10 mouse cellular contexts compared by ENCODE assay signal in the genomic region with DNA sequence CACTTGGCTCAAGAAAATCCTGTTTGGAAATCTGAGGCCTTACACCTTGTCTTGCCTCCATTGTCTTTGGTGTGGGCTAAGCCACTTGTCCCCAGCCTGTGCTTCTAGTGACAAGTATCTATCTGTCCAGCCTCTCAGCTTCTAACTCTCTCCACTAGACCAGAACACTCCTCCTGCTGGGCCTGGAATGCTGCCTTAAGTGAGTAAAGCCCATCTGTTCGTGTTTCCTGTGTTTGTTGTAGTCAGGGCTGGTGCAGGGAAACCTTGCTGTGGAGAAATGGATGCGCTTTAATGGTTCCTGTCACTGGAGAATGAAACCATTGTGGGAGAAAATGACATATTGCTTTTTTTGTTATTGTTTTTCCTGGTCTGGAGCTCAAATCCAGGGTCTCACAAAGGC. TPM values are rescaled to one million over a fixed set of nuclear protein-coding genes. Genes with fewer than 3 reads are reported as not detected.
DNase-seq lines count a peak whose midpoint lies in the region; ATAC-seq and TF ChIP-seq lines count a peak whose summit lies in the region.
"Had no signal": no experiment of that assay in that cellular context is flagged by ENCODE, and none has a peak within 500 bp of the region (broad histone marks: within the 10 kb centered on the region; RNA-seq: fewer than 3 reads in every experiment).

No protein-coding gene starts in this region.

- no peak for TF ChIP-seq POLR2A in kidney, adult 2 months (IDR thresholded peaks at IDR 0.05; ENCODE audit: low read depth, low read length)

- no peaks in the 10 kb centered on the region for H3K27me3 ChIP-seq in lung, embryonic 15.5 days
- H3K27me3 ChIP-seq in kidney, adult 2 months (replicated peaks; ENCODE audit: control insufficient read depth, insufficient read depth, low read length) = no peaks in the 10 kb centered on the region
- H3K27me3 ChIP-seq: liver, embryonic 13.5 days had no signal

- no peak overlapping the region for H3K4me2 ChIP-seq in lung, embryonic 15.5 days
- H3K4me2 ChIP-seq: heart, embryonic 15.5 days; liver, embryonic 13.5 days had no signal

- ATAC-seq in lung, embryonic 15.5 days (ENCODE audit: borderline replicate concordance, extremely low read depth, low FRiP score, low TSS enrichment) = no peak
- no peak for ATAC-seq in activated CD4-positive, CD25-positive, alpha-beta regulatory T cell, adult 4 months

- peaks cover 7% of the 10 kb centered on the region for H3K4me1 ChIP-seq in lung, embryonic 15.5 days
- no peaks in the 10 kb centered on the region for H3K4me1 ChIP-seq in kidney, adult 2 months (ENCODE audit: control insufficient read depth, insufficient read depth, low read length)
- H3K4me1 ChIP-seq: liver, embryonic 13.5 days had no signal

- TF ChIP-seq CTCF in kidney, adult 2 months (conservative IDR thresholded peaks at IDR 0.05; ENCODE audit: insufficient read depth, insufficient read length, low read depth, low read length) = no peak

- no peaks in the 10 kb centered on the region for H3K36me3 ChIP-seq in lung, embryonic 15.5 days
- no peaks in the 10 kb centered on the region for H3K36me3 ChIP-seq in kidney, adult 2 months (ENCODE audit: control insufficient read depth, insufficient read depth, low read length)
- H3K36me3 ChIP-seq: heart, embryonic 15.5 days; liver, embryonic 13.5 days had no signal

- H3K9me3 ChIP-seq in lung, embryonic 15.5 days = no peaks in the 10 kb centered on the region
- H3K9me3 ChIP-seq: heart, embryonic 15.5 days; liver, embryonic 13.5 days had no signal

- no peak overlapping the region for H3K4me3 ChIP-seq in lung, embryonic 15.5 days
- no peak overlapping the region for H3K4me3 ChIP-seq in kidney, adult 2 months (ENCODE audit: insufficient read depth, low read depth, low read length)
- H3K4me3 ChIP-seq: heart, embryonic 15.5 days; liver, embryonic 13.5 days had no signal

- DNase-seq in lung, postnatal 14 days = no peak
- DNase-seq in cerebellum, postnatal 14 days = peak; percentile 85 to 87
- DNase-seq in kidney, adult 2 months = peak; percentile 74
- DNase-seq in mesoderm, embryonic 11.5 days (ENCODE audit: low read depth, low spot score) = peak; percentile 68
- no peak for DNase-seq in gastrocnemius, postnatal 14 days
- DNase-seq in gastrocnemius, adult 8-10 months (ENCODE audit: low spot score in 2 of 2) = no peak
- DNase-seq: liver, embryonic 13.5 days had no signal

- H3K27ac ChIP-seq in lung, embryonic 15.5 days = peak overlapping the region; percentile 68; the same call in 1 of the 2 replicates
- no peak overlapping the region; the same call in 1 of the 2 replicates for H3K27ac ChIP-seq in kidney, adult 2 months (ENCODE audit: insufficient read depth, low read depth, low read length)
- H3K27ac ChIP-seq: heart, embryonic 15.5 days; liver, embryonic 13.5 days had no signal

- H3K9ac ChIP-seq in lung, embryonic 15.5 days = no peak overlapping the region
- H3K9ac ChIP-seq: heart, embryonic 15.5 days; liver, embryonic 13.5 days had no signal

- intact Hi-C loops in gastrocnemius, postnatal 14 days (cut with DNase I; ENCODE audit: low total_unique reads) = no loop called here

- WGBS in lung, embryonic 15.5 days = 44% methylated on average over 2 of the region's 2 CpGs
- WGBS in kidney, adult 2 months = 42% methylated on average over 2 of the region's 2 CpGs

RNA-seq across cellular contexts. Expression of gene Slc1a7, which starts 11.4 kb away (rescaled TPM):
- 0.10 TPM in 1 of 2 replicates, not detected in the other for polyA plus RNA-seq in lung, embryonic 15.5 days (2015; fragmentation: Nextera tagmentation; extraction: Ambion mirVana)
- polyA plus RNA-seq in kidney, adult 2 months (2012; rRNA removed) = 0.03 and 0.16 TPM in 2 replicates
- total RNA-seq in gastrocnemius, postnatal 14 days (2021) = under 1 TPM; 0.06 to 0.09 TPM
- under 1 TPM in 3 of 4 experiments, not detected in 1; 0.15 to 0.27 (median 0.16) TPM for total RNA-seq in gastrocnemius, adult 8-10 months (2022)
- under 1 TPM in 1 of 2 experiments, not detected in 1; 0.17 TPM for polyA plus RNA-seq in activated CD4-positive, CD25-positive, alpha-beta regulatory T cell, adult 4 months (2017; shearing (Covaris generic))
- polyA plus RNA-seq: liver, embryonic 13.5 days had no signal

RNA-seq across cellular contexts. Expression of gene Cpt2, which starts 56.1 kb away (rescaled TPM):
- polyA plus RNA-seq in lung, embryonic 15.5 days (2015; fragmentation: Nextera tagmentation; extraction: Ambion mirVana) = 43.8 and 45.0 TPM in 2 replicates
- 169 and 173 TPM in 2 replicates for polyA plus RNA-seq in kidney, adult 2 months (2012; rRNA removed)
- 10 to 100 TPM; 48.5 to 80.7 TPM for total RNA-seq in gastrocnemius, postnatal 14 days (2021)
- total RNA-seq in gastrocnemius, adult 8-10 months (2022) = 10 to 100 TPM; 47.3 to 67.2 (median 53.9) TPM
- polyA plus RNA-seq in activated CD4-positive, CD25-positive, alpha-beta regulatory T cell, adult 4 months (2017; shearing (Covaris generic)) = 10 to 100 TPM; 14.2 to 16.7 TPM

Comparison
In these comparisons a context has a peak if more than half of its experiments do, and no peak if none do; other contexts are left out.
1. DNase-seq: peak in cerebellum, postnatal 14 days (2 of 2), kidney, adult 2 months (single experiment) and mesoderm, embryonic 11.5 days (single experiment); none in lung, postnatal 14 days (single experiment), gastrocnemius, postnatal 14 days (single experiment) and gastrocnemius, adult 8-10 months (0 of 2).